Mouse (Mus musculus) retina, adult 2 months (tissue): ENCODE measurements at regions not wholly inside any gene's neighbourhood (a gene's known extent, or its start where the extent isn't known, plus 50 kb on each side); places are given as distances from the start of the nearest gene placed in this dataset.

ENCODE experiments used
- DNase-seq: peaks from one replicate; pipeline ENCODE4 v3.0.0-alpha.2; 2012; ENCODE audit warnings: low read depth, low spot score

- DNase-seq = no peak
Measured at GRCm38 (mm10) chr13:28651810-28652209, 301.7 kb downstream of the Sox4 start.

- DNase-seq = no peak
Measured at GRCm38 (mm10) chr13:28645881-28646280, 307.6 kb downstream of the Sox4 start.

- no peak for DNase-seq
Measured at GRCm38 (mm10) chr13:28644846-28645574, 308.5 kb downstream of the Sox4 start.

GRCm38 (mm10) chr13:28640826-28641225, 312.7 kb downstream of the Sox4 start:
- no peak for DNase-seq

- no peak for DNase-seq
Measured at GRCm38 (mm10) chr13:28635230-28635950, 318.1 kb downstream of the Sox4 start.

- DNase-seq = no peak
Measured at GRCm38 (mm10) chr13:28633541-28634041, 319.9 kb downstream of the Sox4 start.

GRCm38 (mm10) chr13:28629431-28630331, 323.8 kb downstream of the Sox4 start:
- no peak for DNase-seq

GRCm38 (mm10) chr13:28628751-28629150, 324.8 kb downstream of the Sox4 start:
- DNase-seq = no peak

- DNase-seq = no peak
Measured at GRCm38 (mm10) chr13:28618961-28619360, 334.6 kb downstream of the Sox4 start.

- DNase-seq = no peak
Measured at GRCm38 (mm10) chr13:28617503-28617902, 336.0 kb downstream of the Sox4 start.

GRCm38 (mm10) chr13:28616645-28617381, 336.7 kb downstream of the Sox4 start:
- DNase-seq = no peak

- DNase-seq = no peak
Measured at GRCm38 (mm10) chr13:28607551-28608114, 345.9 kb downstream of the Sox4 start.

GRCm38 (mm10) chr13:28606651-28607050, 346.9 kb downstream of the Sox4 start:
- no peak for DNase-seq

- DNase-seq = no peak
Measured at GRCm38 (mm10) chr13:28605833-28606232, 347.7 kb downstream of the Sox4 start.

GRCm38 (mm10) chr13:28604016-28604415, 346.7 kb downstream of the Gm11361 start:
- no peak for DNase-seq

- DNase-seq = no peak
Measured at GRCm38 (mm10) chr13:28600792-28601191, 343.5 kb downstream of the Gm11361 start.

GRCm38 (mm10) chr13:28596367-28596766, 339.0 kb downstream of the Gm11361 start:
- no peak for DNase-seq

- no peak for DNase-seq
Measured at GRCm38 (mm10) chr13:28592176-28592575, 334.8 kb downstream of the Gm11361 start.

- no peak for DNase-seq
Measured at GRCm38 (mm10) chr13:28587977-28588376, 330.6 kb downstream of the Gm11361 start.

- DNase-seq = no peak
Measured at GRCm38 (mm10) chr13:28586693-28587092, 329.4 kb downstream of the Gm11361 start.

- DNase-seq = no peak
Measured at GRCm38 (mm10) chr13:28586140-28586539, 328.8 kb downstream of the Gm11361 start.
